In genomic region chr1:155704182-155704581, GRCm38 (mm10) we compare ENCODE assay signal across 14 mouse cellular contexts. TPM values are rescaled to one million over a fixed set of nuclear protein-coding genes. Genes with fewer than 3 reads are reported as not detected.
DNase-seq lines count a peak whose midpoint lies in the region; ATAC-seq and TF ChIP-seq lines count a peak whose summit lies in the region.
"Had no signal": no experiment of that assay in that cellular context is flagged by ENCODE, and none has a peak within 500 bp of the region (broad histone marks: within the 10 kb centered on the region; RNA-seq: fewer than 3 reads in every experiment).

No protein-coding gene starts in this region.

- H3K9ac ChIP-seq in lung, embryonic 15.5 days: no peak overlapping the region
- H3K9ac ChIP-seq in midbrain, embryonic 12.5 days (replicated peaks): no peak overlapping the region
- H3K9ac ChIP-seq in stomach, postnatal 0 days (ENCODE audit: low read length): no peak overlapping the region

- H3K4me1 ChIP-seq in lung, embryonic 15.5 days: 0 out of 2 replicates have a peak, but pooled peaks cover 4% of the 10 kb centered on the region
- no peaks in the 10 kb centered on the region; the same call in none of the 2 replicates for H3K4me1 ChIP-seq in midbrain, embryonic 12.5 days
- no peaks in the 10 kb centered on the region for H3K4me1 ChIP-seq in stomach, postnatal 0 days (replicated peaks; ENCODE audit: control insufficient read depth, insufficient read depth)

- H3K4me2 ChIP-seq in lung, embryonic 15.5 days: no peak overlapping the region
- no peak overlapping the region for H3K4me2 ChIP-seq in midbrain, embryonic 12.5 days (replicated peaks)
- no peak overlapping the region for H3K4me2 ChIP-seq in stomach, postnatal 0 days (replicated peaks; ENCODE audit: low read depth)

- no peak for TF ChIP-seq CTCF in stomach, postnatal 0 days (IDR thresholded peaks at IDR 0.05; ENCODE audit: low read depth)

- H3K27ac ChIP-seq in lung, embryonic 15.5 days: no peak overlapping the region
- no peak overlapping the region for H3K27ac ChIP-seq in midbrain, embryonic 12.5 days (replicated peaks)
- H3K27ac ChIP-seq in stomach, postnatal 0 days (replicated peaks): no peak overlapping the region

- no peaks in the 10 kb centered on the region for H3K27me3 ChIP-seq in lung, embryonic 15.5 days
- H3K27me3 ChIP-seq in midbrain, embryonic 12.5 days: peaks cover 12% of the 10 kb centered on the region
- H3K27me3 ChIP-seq in stomach, postnatal 0 days (ENCODE audit: control insufficient read depth, insufficient read depth, low read length): no peaks in the 10 kb centered on the region

- peak; percentile 12 for DNase-seq in embryo, embryonic 10.5 days (ENCODE audit: low spot score)
- DNase-seq in embryo, embryonic 9.5 days (ENCODE audit: extremely low spot score): no peak
- no peak for DNase-seq in lung, postnatal 10 days
- DNase-seq in stomach, postnatal 0 days (ENCODE audit: low spot score): no peak
- DNase-seq in cerebellum, adult 8-10 months: no peak
- no peak for DNase-seq in heart, postnatal 36 days
- DNase-seq: gastrocnemius, postnatal 25 days; heart, postnatal 14 days; kidney, postnatal 14 days; lung, adult 2 months; right cerebral cortex, postnatal 25 days had no signal

- no peaks in the 10 kb centered on the region for H3K36me3 ChIP-seq in lung, embryonic 15.5 days
- no peaks in the 10 kb centered on the region for H3K36me3 ChIP-seq in midbrain, embryonic 12.5 days
- H3K36me3 ChIP-seq in stomach, postnatal 0 days (ENCODE audit: control insufficient read depth, insufficient read depth, low read length): no peaks in the 10 kb centered on the region

- intact Hi-C loops in heart, postnatal 36 days (cut with DNase I): no loop called here

- no peak for TF ChIP-seq EP300 in stomach, postnatal 0 days (optimal IDR thresholded peaks at IDR 0.05)

- 52% methylated on average over 5 of the region's 5 CpGs for WGBS in lung, embryonic 15.5 days
- 59% methylated on average over 5 of the region's 5 CpGs for WGBS in midbrain, embryonic 12.5 days
- 45% methylated on average over 5 of the region's 5 CpGs for WGBS in stomach, postnatal 0 days

- peak; percentile 37; the same call in 1 of the 2 replicates for ATAC-seq in lung, embryonic 15.5 days (ENCODE audit: borderline replicate concordance, extremely low read depth, low FRiP score, low TSS enrichment)
- ATAC-seq in midbrain, embryonic 12.5 days (ENCODE audit: low FRiP score, low read depth): peak; percentile 77
- ATAC-seq in stomach, postnatal 0 days (ENCODE audit: low FRiP score, low TSS enrichment): peak; percentile 26; the same call in 1 of the 2 replicates

- H3K9me3 ChIP-seq in lung, embryonic 15.5 days: no peaks in the 10 kb centered on the region
- H3K9me3 ChIP-seq in midbrain, embryonic 12.5 days: no peaks in the 10 kb centered on the region
- no peaks in the 10 kb centered on the region for H3K9me3 ChIP-seq in stomach, postnatal 0 days (ENCODE audit: control insufficient read depth, low read length)

- H3K4me3 ChIP-seq in lung, embryonic 15.5 days: no peak overlapping the region
- H3K4me3 ChIP-seq in midbrain, embryonic 12.5 days: no peak overlapping the region
- no peak overlapping the region for H3K4me3 ChIP-seq in stomach, postnatal 0 days (ENCODE audit: low read depth, low read length)

RNA-seq across cellular contexts. Expression of gene Lhx4, which starts 47.3 kb away (rescaled TPM):
- not detected in 2 replicates for polyA plus RNA-seq in lung, embryonic 15.5 days (2015; fragmentation: Nextera tagmentation; extraction: Ambion mirVana)
- 1.6 and 3.5 TPM in 2 replicates for polyA plus RNA-seq in midbrain, embryonic 12.5 days (2016; fragmentation: Nextera tagmentation; extraction: Ambion mirVana)
- 0.04 and 0.10 TPM in 2 replicates for polyA plus RNA-seq in stomach, postnatal 0 days (2015; fragmentation: Nextera tagmentation; extraction: Ambion mirVana)
- total RNA-seq in heart, postnatal 36 days (2021): not detected
- total RNA-seq: gastrocnemius, postnatal 25 days; heart, postnatal 14 days; left cerebral cortex, postnatal 14 days had no signal
- polyA plus RNA-seq: lung, adult 2 months had no signal

Comparison
In these comparisons a context has a peak if more than half of its experiments do, and no peak if none do; other contexts are left out.
1. ATAC-seq: peak in every context shown above with its lines; median percentile 77 in midbrain, embryonic 12.5 days; 37 in lung, embryonic 15.5 days; 26 in stomach, postnatal 0 days.